Mouse (Mus musculus) brown adipose tissue, adult 24 weeks (tissue): ENCODE results near the gene Nbl1. TPM values are rescaled to one million over a fixed set of nuclear protein-coding genes. Genes with fewer than 3 reads are reported as not detected.

Experiments
- H3K27ac ChIP-seq: fragments of 200-500 bp; replicated peaks from 2 replicates; pipeline ENCODE4 v1.5.1; 2012; ENCODE audit warnings: low read depth, mild to moderate bottlenecking, low read length
- H3K4me1 ChIP-seq: fragments of 200-500 bp; 2 replicates; pipeline ENCODE4 v1.6.1; 2012; ENCODE audit warnings: low read length, mixed read lengths; ENCODE audit not compliant: control insufficient read depth, insufficient read depth, insufficient read length
- H3K4me3 ChIP-seq: fragments of 200-500 bp; 2 replicates; pipeline ENCODE4 v1.5.1; 2012; ENCODE audit warnings: low read depth, mild to moderate bottlenecking, low read length, moderate library complexity; ENCODE audit not compliant: insufficient read depth
- polyA plus RNA-seq: library from polyadenylated mRNA; stranded (reverse); fragments of >200 nt; gene quantifications from 2 replicates; pipeline ENCODE4 v1.2.4, GENCODE M21; 2012; ENCODE audit not compliant: missing spikeins, insufficient read depth, insufficient read length

The Nbl1 gene
- polyA plus RNA-seq, 1 experiment = 11.7 TPM

GRCm38 (mm10) chr4:139034942-139035341 is 57.9 kb downstream of the Nbl1 start:
- Histone ChIP-seq H3K4me1 (0 out of 2 replicates have a peak, but pooled peaks cover 5% of the 10 kb centered on the region), H3K4me3 (no peak overlapping the region)

DNA sequence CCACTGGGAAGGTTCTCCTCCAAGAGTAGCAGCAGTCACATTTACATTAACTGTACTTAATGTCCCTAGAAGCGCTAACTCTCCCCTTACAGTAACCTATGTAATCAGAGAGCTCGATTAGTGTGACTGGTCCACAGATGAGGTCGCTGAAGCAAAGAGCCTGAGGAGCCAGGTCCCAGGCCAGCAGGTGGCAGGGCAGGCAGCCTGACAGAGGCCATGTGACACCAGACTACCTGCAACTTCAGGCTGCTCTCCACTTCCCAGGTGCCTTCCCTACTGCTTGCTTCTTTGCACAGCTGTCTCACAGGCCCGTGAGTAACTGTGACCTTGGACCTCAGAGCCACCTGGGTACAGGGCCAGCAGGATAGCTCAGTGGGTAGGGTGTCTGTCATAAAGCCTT is 58.3 kb downstream of the Nbl1 start:
- Histone ChIP-seq H3K4me1 (0 out of 2 replicates have a peak, but pooled peaks cover 5% of the 10 kb centered on the region), H3K4me3 (no peak overlapping the region), H3K27ac (no peak overlapping the region)

More at GRCm38 (mm10) chr4:139034942-139035341, 57.9 kb downstream of the Nbl1 start:
- H3K27ac ChIP-seq = no peak overlapping the region

DNA sequence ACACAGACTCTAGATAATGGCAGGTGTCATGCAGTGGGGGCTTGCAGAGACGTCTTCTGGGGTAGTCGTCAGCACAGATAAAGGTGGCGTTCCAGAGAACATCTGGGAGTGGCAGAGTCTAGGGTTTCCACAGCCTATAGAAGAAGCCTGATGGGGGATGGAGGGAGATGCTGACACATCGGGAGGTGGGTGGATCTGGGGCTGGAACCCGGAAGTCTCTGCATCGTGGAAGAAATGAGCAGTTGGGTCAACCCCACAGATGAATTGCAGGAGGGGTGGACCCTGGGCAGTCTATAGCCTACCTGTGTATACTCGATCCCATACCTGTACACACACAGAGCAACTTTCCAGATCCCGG is 58.8 kb downstream of the Nbl1 start:
- H3K27ac ChIP-seq = no peak overlapping the region
- H3K4me3 ChIP-seq = no peak overlapping the region
- H3K4me1 ChIP-seq = 0 out of 2 replicates have a peak, but pooled peaks cover 5% of the 10 kb centered on the region

GRCm38 (mm10) chr4:139033263-139034009 is 59.4 kb downstream of the Nbl1 start:
- H3K4me3 ChIP-seq = no peak overlapping the region
- 0 out of 2 replicates have a peak, but pooled peaks cover 4% of the 10 kb centered on the region for H3K4me1 ChIP-seq
- H3K27ac ChIP-seq = no peak overlapping the region

- no peak overlapping the region for H3K27ac ChIP-seq
- no peaks in the 10 kb centered on the region for H3K4me1 ChIP-seq
- H3K4me3 ChIP-seq = no peak overlapping the region
Observed at GRCm38 (mm10) chr4:139032521-139032920, 60.3 kb downstream of the Nbl1 start.

Other genes starting within 250 kb of the Nbl1 start
- gene Pla2g5, start 229.5 kb downstream of the Nbl1 start, polyA plus RNA-seq = 1.5 TPM in 1 of 2 replicates, not detected in the other
- gene Gm13030, start 219.0 kb downstream of the Nbl1 start, polyA plus RNA-seq = not detected in 2 replicates
- gene Pla2g2e, start 215.1 kb downstream of the Nbl1 start, polyA plus RNA-seq = 4.0 TPM in 1 of 2 replicates, not detected in the other
- gene Otud3, start 179.0 kb downstream of the Nbl1 start, polyA plus RNA-seq = 4.5 and 5.2 TPM in 2 replicates
- gene Rnf186, start 125.9 kb downstream of the Nbl1 start, polyA plus RNA-seq = not detected in 2 replicates
- gene Tmco4, start 120.1 kb downstream of the Nbl1 start, polyA plus RNA-seq = 10.3 and 12.2 TPM in 2 replicates
- not detected in 2 replicates for gene Htr6, start 17.4 kb downstream of the Nbl1 start, polyA plus RNA-seq
- gene Minos1, start 38.1 kb upstream of the Nbl1 start, polyA plus RNA-seq = 1,161 and 1,254 TPM in 2 replicates
- gene Capzb, start 99.9 kb upstream of the Nbl1 start, polyA plus RNA-seq = 154 and 166 TPM in 2 replicates
- 4.5 TPM in 2 replicates for gene Pqlc2, start 217.7 kb upstream of the Nbl1 start, polyA plus RNA-seq
- gene Akr7a5, start 217.8 kb upstream of the Nbl1 start, polyA plus RNA-seq = 48.3 and 52.7 TPM in 2 replicates